23 mouse cellular contexts compared by ENCODE assay signal in genomic region chr8:86368062-86368461, GRCm38 (mm10).
DNase-seq lines count a peak whose midpoint lies in the region; ATAC-seq and TF ChIP-seq lines count a peak whose summit lies in the region.
"Had no signal": no experiment of that assay in that cellular context is flagged by ENCODE, and none has a peak within 500 bp of the region (broad histone marks: within the 10 kb centered on the region; RNA-seq: fewer than 3 reads in every experiment).

No protein-coding gene starts in this region.

- TF ChIP-seq CTCF in brain, embryonic 14.5 days (IDR thresholded peaks at IDR 0.05; ENCODE audit: borderline replicate concordance, extremely low read depth, insufficient read depth, insufficient read length): no peak

- peak; percentile 48 for DNase-seq in heart, adult 11 months
- no peak for DNase-seq in heart, postnatal 36 days
- peak; percentile 60 for DNase-seq in brain, adult 2 months (ENCODE audit: low read depth, low spot score)
- DNase-seq in brain, embryonic 14.5 days (ENCODE audit: low read depth): peak; percentile 74
- no peak for DNase-seq in spleen, adult 18-20 months
- DNase-seq: adrenal gland, adult 2 months; cerebellum, adult 2 months; cerebellum, postnatal 36 days; embryo, embryonic 11 days; gastrocnemius, postnatal 10 days; kidney, postnatal 36 days; lung, adult 18-20 months; lung, postnatal 10 days; thymus, postnatal 25 days had no signal

- H3K4me3 ChIP-seq in myocyte: no peak overlapping the region
- H3K4me3 ChIP-seq: embryonic facial prominence, embryonic 15.5 days; kidney, embryonic 15.5 days; limb, embryonic 13.5 days; liver, embryonic 12.5 days; stomach, embryonic 15.5 days had no signal

- TF ChIP-seq POLR2A in brain, embryonic 14.5 days (IDR thresholded peaks at IDR 0.05; ENCODE audit: borderline replicate concordance, extremely low read depth, insufficient read depth, insufficient read length, poor library complexity, severe bottlenecking): no peak
- no peak for TF ChIP-seq POLR2A in myocyte (IDR thresholded peaks at IDR 0.05; ENCODE audit: insufficient read length, low read depth)

- ATAC-seq in megakaryocyte-erythroid progenitor cell, adult 5-6 weeks (replicated peaks; ENCODE audit: low FRiP score, low TSS enrichment, poor library complexity, severe bottlenecking): no peak
- ATAC-seq: intestine, postnatal 0 days; liver, embryonic 12.5 days had no signal

- H3ac ChIP-seq in myocyte (ENCODE audit: control insufficient read depth, insufficient read length): no peak overlapping the region

- no peak overlapping the region for H3K4me2 ChIP-seq in myocyte (ENCODE audit: low read depth)
- H3K4me2 ChIP-seq: embryonic facial prominence, embryonic 15.5 days; heart, embryonic 11.5 days; kidney, embryonic 15.5 days; limb, embryonic 13.5 days; liver, embryonic 12.5 days; stomach, embryonic 15.5 days had no signal

- intact Hi-C loops in heart, postnatal 36 days (cut with DNase I): no loop called here

- no peaks in the 10 kb centered on the region for H3K79me2 ChIP-seq in myocyte (ENCODE audit: control insufficient read depth, insufficient read depth)

- H3K27me3 ChIP-seq in myocyte (ENCODE audit: control insufficient read depth, insufficient read depth, insufficient read length): no peaks in the 10 kb centered on the region
- H3K27me3 ChIP-seq: embryonic facial prominence, embryonic 15.5 days; kidney, embryonic 15.5 days; limb, embryonic 13.5 days; liver, embryonic 12.5 days; stomach, embryonic 15.5 days had no signal

- H3K36me3 ChIP-seq in myocyte (ENCODE audit: control insufficient read depth, insufficient read depth): no peaks in the 10 kb centered on the region
- H3K36me3 ChIP-seq: embryonic facial prominence, embryonic 15.5 days; kidney, embryonic 15.5 days; limb, embryonic 13.5 days; liver, embryonic 12.5 days; stomach, embryonic 15.5 days had no signal

TF ChIP-seq in myocyte, 11 proteins besides CTCF, POLR2A, EP300 and RAD21:
- TF ChIP-seq MYOD1 (IDR thresholded peaks at IDR 0.05; ENCODE audit: control insufficient read depth in 1 of 3, insufficient read length in 2 of 3, low read depth in 2 of 3): peak in 2 of 3 experiments; percentile 44 to 63
- no peak for TF ChIP-seq MAX (IDR thresholded peaks at IDR 0.05; ENCODE audit: low read depth)
- peak in 1 of 3 experiments; percentile 30 for TF ChIP-seq MYOG (IDR thresholded peaks at IDR 0.05; ENCODE audit: control insufficient read depth in 1 of 3, insufficient read depth in 1 of 3, insufficient read length in 2 of 3, low read depth in 2 of 3)

Comparison
In these comparisons a context has a peak if more than half of its experiments do, and no peak if none do; other contexts are left out.
1. DNase-seq: peak in heart, adult 11 months (single experiment), brain, adult 2 months (single experiment) and brain, embryonic 14.5 days (single experiment); none in heart, postnatal 36 days (0 of 2) and spleen, adult 18-20 months (0 of 2).